Mouse (Mus musculus): ENCODE results near the gene Ulk4. TPM values are rescaled to one million over a fixed set of nuclear protein-coding genes. Genes with fewer than 3 reads are reported as not detected.

The Ulk4 gene
- total and polyA plus RNA-seq, 3 experiments = 26.6 to 31.1 TPM; not detected in 1

GRCm38 (mm10) chr9:121314541-121315152, 37.6 kb upstream of the Ulk4 start (continued):
- TF ChIP-seq GATA1 (IDR thresholded peaks at IDR 0.05; ENCODE audit: low read depth, low read length) = no peak
- TF ChIP-seq SIN3A (IDR thresholded peaks at IDR 0.05; ENCODE audit: low read length) = peak; percentile 70
- no peak for TF ChIP-seq KAT2A (conservative IDR thresholded peaks at IDR 0.05; ENCODE audit: low read depth, low read length)
- TF ChIP-seq MAX (IDR thresholded peaks at IDR 0.05; ENCODE audit: low read length) = no peak
- no peak for TF ChIP-seq ZKSCAN1 (IDR thresholded peaks at IDR 0.05; ENCODE audit: low read depth, low read length)
- no peak for TF ChIP-seq RCOR1 (IDR thresholded peaks at IDR 0.05; ENCODE audit: low read depth, low read length)
- TF ChIP-seq MXI1 (IDR thresholded peaks at IDR 0.05; ENCODE audit: low read depth, low read length) = no peak

- Histone ChIP-seq H3K36me3 (ENCODE audit: control insufficient read depth in 1 of 2, insufficient read depth in 2 of 2, low read length in 2 of 2) (peaks cover 0 to 9% of the 10 kb centered on the region in 2 experiments; a peak in 2 of 4 replicates), H3K9ac (ENCODE audit: control insufficient read depth, low read depth, low read length, poor library complexity, severe bottlenecking) (peak overlapping the region; percentile 54), H3K27ac (ENCODE audit: control insufficient read depth, low read depth, low read length) (peak overlapping the region; percentile 62; the same call in 1 of the 2 replicates), H3K27me3 (ENCODE audit: control insufficient read depth in 1 of 2, insufficient read depth in 2 of 2, low read length in 2 of 2) (no peaks in the 10 kb centered on the region), H3K4me3 (ENCODE audit: control insufficient read depth in 1 of 2, insufficient read depth in 1 of 2, low read depth in 2 of 2, low read length in 2 of 2) (peak overlapping the region; percentile 43 to 45), H3K9me3 (replicated peaks; ENCODE audit: insufficient read depth, low read length) (no peaks in the 10 kb centered on the region), H3K79me2 (ENCODE audit: control insufficient read depth, insufficient read depth, low read length, poor library complexity) (peaks cover 12% of the 10 kb centered on the region), H3K4me1 (ENCODE audit: control insufficient read depth in 1 of 2, insufficient read depth in 2 of 2, low read length in 2 of 2) (peaks cover 6 to 8% of the 10 kb centered on the region in 2 experiments)
- DNase-seq (ENCODE audit: low read depth, low spot score) = peak; percentile 75
- TF ChIP-seq ETS1 (IDR thresholded peaks at IDR 0.05; ENCODE audit: low read depth, low read length) = peak; percentile 85
- TF ChIP-seq CHD2 (IDR thresholded peaks at IDR 0.05; ENCODE audit: low read length) = no peak
- peak; percentile 95 for TF ChIP-seq USF1 (IDR thresholded peaks at IDR 0.05; ENCODE audit: low read depth, low read length)
- no peak for TF ChIP-seq NRF1 (IDR thresholded peaks at IDR 0.05; ENCODE audit: insufficient read depth, low read depth, low read length, poor library complexity, severe bottlenecking)
- peak; percentile 43 to 73; a peak in 3 of 4 replicates for TF ChIP-seq USF2 (IDR thresholded peaks at IDR 0.05; ENCODE audit: borderline replicate concordance in 1 of 2, insufficient read depth in 1 of 2, low read depth in 1 of 2, low read length in 2 of 2)
- no peak for TF ChIP-seq KAT2A (conservative IDR thresholded peaks at IDR 0.05; ENCODE audit: low read depth, low read length)
- no peak for TF ChIP-seq CHD1 (IDR thresholded peaks at IDR 0.05; ENCODE audit: low read depth, low read length)
- TF ChIP-seq RCOR1 (IDR thresholded peaks at IDR 0.05; ENCODE audit: low read depth, low read length) = no peak
- TF ChIP-seq EP300 (IDR thresholded peaks at IDR 0.05; ENCODE audit: low read depth in 1 of 2, low read length in 2 of 2) = no peak
- TF ChIP-seq BHLHE40 (IDR thresholded peaks at IDR 0.05; ENCODE audit: borderline replicate concordance, low read depth, low read length) = 0 out of 2 replicates have a peak, but pooled peaks have one; percentile 30
- no peak for TF ChIP-seq POLR2A (IDR thresholded peaks at IDR 0.05; ENCODE audit: control insufficient read depth in 1 of 2, insufficient read depth in 1 of 2, low read depth in 1 of 2, low read length in 2 of 2, poor library complexity in 1 of 2)
- no peak for TF ChIP-seq E2F4 (IDR thresholded peaks at IDR 0.05; ENCODE audit: borderline replicate concordance, low read depth, low read length)
- peak; percentile 86 for TF ChIP-seq MAX (IDR thresholded peaks at IDR 0.05; ENCODE audit: low read length)
- TF ChIP-seq TAL1 (IDR thresholded peaks at IDR 0.05; ENCODE audit: low read length) = no peak
Observed at GRCm38 (mm10) chr9:121313656-121314374, 36.8 kb upstream of the Ulk4 start.
